Mouse (Mus musculus) stomach, embryonic 15.5 days (tissue): ENCODE data around the gene Atp1b3. TPM values are rescaled to one million over a fixed set of nuclear protein-coding genes. Genes with fewer than 3 reads are reported as not detected.

ENCODE experiments used
- ATAC-seq: fragments of 200-750 bp; cut with Nextera tagmentation; 2 replicates; pipeline ENCODE4 v1.8.0; 2017; ENCODE audit warnings: low read depth, moderate number of reproducible peaks, moderate TSS enrichment; ENCODE audit not compliant: insufficient read depth, low FRiP score
- H3K27ac ChIP-seq: fragments of 300-500 bp; sonication (generic); 2 replicates; pipeline ENCODE4 v1.5.1; 2015; ENCODE audit warnings: mild to moderate bottlenecking, inconsistent platforms
- H3K27me3 ChIP-seq: fragments of 300-500 bp; sonication (generic); replicated peaks from 2 replicates; pipeline ENCODE4 v1.6.1; 2015; ENCODE audit warnings: inconsistent platforms
- H3K36me3 ChIP-seq: fragments of 300-500 bp; sonication (generic); 2 replicates; pipeline ENCODE4 v1.6.1; 2015; ENCODE audit warnings: inconsistent platforms
- H3K4me1 ChIP-seq: fragments of 300-500 bp; sonication (generic); 2 replicates; pipeline ENCODE4 v1.6.1; 2015; ENCODE audit warnings: inconsistent platforms
- H3K4me2 ChIP-seq: fragments of 300-500 bp; sonication (generic); 2 replicates; pipeline ENCODE4 v1.6.1; 2015; ENCODE audit warnings: mild to moderate bottlenecking, inconsistent platforms
- H3K4me3 ChIP-seq: fragments of 300-500 bp; sonication (generic); replicated peaks from 2 replicates; pipeline ENCODE4 v1.5.1; 2015; ENCODE audit warnings: inconsistent platforms
- H3K9ac ChIP-seq: fragments of 300-500 bp; sonication (generic); 2 replicates; pipeline ENCODE4 v1.6.1; 2015; ENCODE audit warnings: inconsistent platforms
- H3K9me3 ChIP-seq: fragments of 300-500 bp; sonication (generic); 2 replicates; pipeline ENCODE4 v1.6.1; 2016; ENCODE audit warnings: inconsistent platforms
- WGBS: fragments of 180-500 bp; shearing (Covaris S2); methylation state at CpG from one replicate; pipeline ENCODE4 v1.1.7; 2015; 5-methylcytosine and 5-hydroxymethylcytosine counted together
- polyA plus RNA-seq: library from polyadenylated mRNA; unstranded; fragments of >200 nt; fragmentation: Nextera tagmentation; extraction: Ambion mirVana; gene quantifications from 2 replicates; pipeline ENCODE4 v1.2.1, GENCODE M21; 2015

The Atp1b3 gene
- polyA plus RNA-seq, 1 experiment from 2014 or later: 164 TPM

GRCm38 (mm10) chr9:96383714-96384487 lies 19.7 kb upstream of the Atp1b3 start:
- Histone ChIP-seq H3K4me3 (no peak overlapping the region), H3K27me3 (no peaks in the 10 kb centered on the region), H3K27ac (no peak overlapping the region), H3K4me2 (no peak overlapping the region), H3K36me3 (no peaks in the 10 kb centered on the region), H3K9me3 (no peaks in the 10 kb centered on the region), H3K4me1 (no peaks in the 10 kb centered on the region), H3K9ac (no peak overlapping the region)
- ATAC-seq: no peak
- 34% methylated on average over 18 of the region's 18 CpGs for WGBS

DNA sequence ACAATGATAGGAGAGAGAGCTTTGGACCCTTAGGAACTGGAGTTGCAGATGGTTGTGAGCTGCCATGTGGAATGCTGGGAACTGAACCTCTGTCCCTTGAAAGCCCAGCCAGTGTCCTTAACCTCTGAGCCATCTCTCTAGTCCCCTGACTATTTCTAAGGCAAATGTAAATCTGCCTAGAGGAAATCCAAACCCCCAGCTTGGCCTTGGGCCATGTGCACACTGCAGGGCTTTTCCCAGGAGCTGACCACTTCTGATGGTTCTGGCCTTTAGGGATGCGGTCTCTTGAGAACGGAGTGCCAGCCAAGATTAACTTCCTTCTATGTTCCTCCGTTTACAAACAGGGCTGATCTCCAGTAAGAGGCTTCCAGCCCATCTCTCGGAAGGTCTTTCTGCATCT lies 18.5 kb upstream of the Atp1b3 start:
- no peaks in the 10 kb centered on the region for H3K4me1 ChIP-seq

GRCm38 (mm10) chr9:96381393-96381792 lies 17.2 kb upstream of the Atp1b3 start:
- Histone ChIP-seq H3K4me3 (no peak overlapping the region), H3K9me3 (no peaks in the 10 kb centered on the region), H3K27me3 (no peaks in the 10 kb centered on the region), H3K4me2 (no peak overlapping the region), H3K9ac (no peak overlapping the region), H3K4me1 (no peaks in the 10 kb centered on the region), H3K27ac (peak overlapping the region; percentile 74), H3K36me3 (no peaks in the 10 kb centered on the region)
- 54% methylated on average over 13 of the region's 13 CpGs for WGBS
- ATAC-seq: peak; percentile 66; the same call in 1 of the 2 replicates

More for the DNA sequence above, 18.5 kb upstream of the Atp1b3 start:
- H3K9ac ChIP-seq: no peak overlapping the region
- 65% methylated on average over 4 of the region's 4 CpGs for WGBS
- H3K27me3 ChIP-seq: no peaks in the 10 kb centered on the region
- H3K27ac ChIP-seq: no peak overlapping the region
- no peaks in the 10 kb centered on the region for H3K9me3 ChIP-seq
- no peaks in the 10 kb centered on the region for H3K36me3 ChIP-seq
- no peak for ATAC-seq
- H3K4me3 ChIP-seq: no peak overlapping the region
- H3K4me2 ChIP-seq: no peak overlapping the region

DNA sequence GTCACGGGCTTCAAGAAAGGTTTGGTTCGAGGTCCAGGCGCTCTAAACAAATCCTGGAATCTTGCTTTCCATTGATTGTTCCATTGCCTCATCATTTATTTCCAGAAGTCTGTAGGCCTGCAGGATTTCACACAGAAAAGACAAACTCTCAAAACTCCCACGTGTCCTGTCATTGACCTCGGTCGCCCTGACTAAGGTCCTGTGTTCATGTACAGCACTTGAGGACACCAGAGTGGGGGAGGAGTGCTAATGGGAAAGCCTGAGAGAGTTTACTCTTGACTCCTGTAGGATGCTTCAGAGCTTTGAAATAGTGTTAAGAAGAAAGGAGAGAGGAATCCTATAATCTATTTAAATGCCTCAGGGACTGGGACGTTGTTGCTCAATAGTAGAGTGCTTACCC lies 15.3 kb upstream of the Atp1b3 start:
- Histone ChIP-seq H3K4me2 (no peak overlapping the region), H3K27me3 (no peaks in the 10 kb centered on the region), H3K27ac (no peak overlapping the region), H3K9ac (no peak overlapping the region), H3K4me1 (no peaks in the 10 kb centered on the region), H3K4me3 (no peak overlapping the region), H3K9me3 (no peaks in the 10 kb centered on the region), H3K36me3 (no peaks in the 10 kb centered on the region)
- no peak for ATAC-seq
- 55% methylated on average over 7 of the region's 7 CpGs for WGBS

- no peak overlapping the region for H3K27ac ChIP-seq
- H3K4me2 ChIP-seq: no peak overlapping the region
- no peaks in the 10 kb centered on the region for H3K36me3 ChIP-seq
- no peak for ATAC-seq
- no peaks in the 10 kb centered on the region for H3K4me1 ChIP-seq
- WGBS: 53% methylated on average over 5 of the region's 5 CpGs
- no peaks in the 10 kb centered on the region for H3K27me3 ChIP-seq
- H3K9me3 ChIP-seq: no peaks in the 10 kb centered on the region
- no peak overlapping the region for H3K4me3 ChIP-seq
- H3K9ac ChIP-seq: no peak overlapping the region
Measured at GRCm38 (mm10) chr9:96378747-96379146, 14.5 kb upstream of the Atp1b3 start.

- no peak for ATAC-seq
- WGBS: 100% methylated on average over 1 of the region's 1 CpGs
- no peak overlapping the region for H3K4me2 ChIP-seq
- no peaks in the 10 kb centered on the region for H3K36me3 ChIP-seq
- no peak overlapping the region for H3K9ac ChIP-seq
- no peaks in the 10 kb centered on the region for H3K9me3 ChIP-seq
- H3K27ac ChIP-seq: no peak overlapping the region
- no peaks in the 10 kb centered on the region for H3K27me3 ChIP-seq
- no peak overlapping the region for H3K4me3 ChIP-seq
- H3K4me1 ChIP-seq: no peaks in the 10 kb centered on the region
Measured at GRCm38 (mm10) chr9:96377096-96377495, 12.9 kb upstream of the Atp1b3 start.

DNA sequence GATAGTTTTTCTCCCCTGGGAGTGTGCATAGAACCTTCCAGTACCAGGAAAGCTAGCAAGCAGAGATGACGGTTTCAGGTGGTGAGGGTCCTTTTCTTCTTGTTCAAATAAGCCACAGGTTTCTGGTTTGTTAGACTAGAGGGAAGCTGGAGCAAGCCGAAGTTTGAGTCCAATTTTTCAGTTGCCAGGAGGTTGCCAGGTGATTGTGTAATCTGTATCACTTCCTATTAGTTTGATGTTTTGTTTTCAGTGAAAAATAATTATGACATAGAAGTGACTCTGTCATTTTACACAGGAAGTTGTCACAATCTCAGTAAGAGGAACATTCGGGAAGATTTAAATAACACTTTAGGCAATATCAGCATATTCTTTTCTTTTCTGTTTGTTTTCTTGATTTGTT lies 11.6 kb upstream of the Atp1b3 start:
- no peak overlapping the region for H3K9ac ChIP-seq
- no peaks in the 10 kb centered on the region for H3K9me3 ChIP-seq
- H3K27me3 ChIP-seq: no peaks in the 10 kb centered on the region
- no peaks in the 10 kb centered on the region for H3K4me1 ChIP-seq
- ATAC-seq: no peak
- no peak overlapping the region for H3K4me3 ChIP-seq
- 74% methylated on average over 3 of the region's 3 CpGs for WGBS
- no peak overlapping the region for H3K27ac ChIP-seq
- H3K36me3 ChIP-seq: no peaks in the 10 kb centered on the region
- H3K4me2 ChIP-seq: no peak overlapping the region

- Histone ChIP-seq H3K36me3 (no peaks in the 10 kb centered on the region), H3K4me3 (no peak overlapping the region), H3K4me1 (no peaks in the 10 kb centered on the region), H3K4me2 (no peak overlapping the region), H3K27me3 (no peaks in the 10 kb centered on the region), H3K27ac (0 out of 2 replicates have a peak overlapping the region, but pooled peaks have one; percentile 35), H3K9me3 (no peaks in the 10 kb centered on the region), H3K9ac (no peak overlapping the region)
- WGBS: 51% methylated on average over 5 of the region's 5 CpGs
- no peak for ATAC-seq
Measured at GRCm38 (mm10) chr9:96371075-96371474, 6.8 kb upstream of the Atp1b3 start.

GRCm38 (mm10) chr9:96369654-96370384 lies 5.6 kb upstream of the Atp1b3 start:
- no peaks in the 10 kb centered on the region for H3K27me3 ChIP-seq
- H3K27ac ChIP-seq: no peak overlapping the region
- no peak overlapping the region for H3K9ac ChIP-seq
- H3K9me3 ChIP-seq: no peaks in the 10 kb centered on the region
- H3K4me1 ChIP-seq: 0 out of 2 replicates have a peak, but pooled peaks cover 3% of the 10 kb centered on the region
- no peak overlapping the region for H3K4me3 ChIP-seq
- no peaks in the 10 kb centered on the region for H3K36me3 ChIP-seq
- WGBS: 48% methylated on average over 5 of the region's 5 CpGs
- H3K4me2 ChIP-seq: no peak overlapping the region
- ATAC-seq: no peak

DNA sequence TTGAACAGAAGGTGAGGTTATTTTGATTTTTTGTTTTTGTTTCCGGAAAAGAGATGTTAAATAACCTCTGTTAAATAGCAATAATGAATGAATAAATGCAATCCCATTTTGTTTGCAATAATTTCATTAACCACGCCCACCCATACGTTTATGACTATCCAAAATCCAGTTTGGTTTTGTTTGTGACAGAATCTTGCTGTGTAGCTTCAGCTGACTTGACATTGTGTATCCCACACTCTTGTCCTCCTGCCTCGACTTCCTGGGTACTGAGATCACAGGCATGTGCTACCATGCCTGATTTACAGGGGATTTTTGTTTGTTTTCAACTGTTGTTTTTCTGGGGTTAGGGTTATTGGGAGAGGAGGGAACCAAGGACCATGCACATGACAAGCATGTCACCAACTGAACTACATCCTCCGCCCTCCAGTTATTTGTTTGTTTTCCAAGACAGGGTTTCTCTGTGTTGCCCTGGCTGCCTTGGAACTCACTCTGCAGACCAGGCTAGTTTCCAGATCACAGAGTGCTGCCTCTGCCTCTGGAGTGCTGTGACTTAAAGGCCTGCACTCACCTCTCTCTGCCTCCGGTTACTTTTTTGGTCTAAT lies 1.1 kb upstream of the Atp1b3 start:
- 56% methylated on average over 6 of the region's 6 CpGs for WGBS
- Histone ChIP-seq H3K27ac (no peak overlapping the region), H3K9me3 (no peaks in the 10 kb centered on the region), H3K4me3 (no peak overlapping the region), H3K4me1 (peaks cover 13% of the 10 kb centered on the region), H3K36me3 (no peaks in the 10 kb centered on the region), H3K4me2 (no peak overlapping the region), H3K27me3 (no peaks in the 10 kb centered on the region), H3K9ac (no peak overlapping the region)
- no peak for ATAC-seq

DNA sequence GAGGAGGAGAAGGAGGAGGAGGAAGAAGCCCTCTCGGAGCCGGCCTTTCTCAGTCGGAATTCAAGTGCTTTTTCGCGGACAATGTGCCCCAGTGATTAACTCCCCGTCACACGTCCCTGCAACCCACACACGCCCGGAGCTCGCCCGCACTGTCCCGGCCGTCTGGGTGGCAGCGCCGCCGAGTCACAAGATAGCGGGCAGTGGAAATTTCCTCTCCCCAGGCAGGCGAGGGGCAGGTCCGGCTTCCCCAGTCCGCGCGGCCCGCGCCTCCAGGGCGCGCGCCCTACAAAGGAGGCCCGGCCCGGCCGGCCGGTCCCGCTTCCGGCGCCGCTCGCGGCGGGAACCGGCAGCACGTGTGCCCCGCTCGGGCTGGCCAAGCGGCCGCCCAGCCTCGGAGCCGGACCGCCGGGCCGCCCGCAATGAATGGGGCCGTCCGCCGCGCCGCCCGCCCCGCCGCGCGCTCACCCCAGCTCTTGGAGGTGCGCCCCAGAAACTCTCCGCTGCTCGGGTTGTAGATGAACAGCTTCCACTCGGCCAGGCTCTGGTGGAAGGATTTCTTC lies 581 bp downstream of the Atp1b3 start:
- H3K4me1 ChIP-seq: peaks cover 13% of the 10 kb centered on the region
- no peaks in the 10 kb centered on the region for H3K27me3 ChIP-seq
- H3K36me3 ChIP-seq: no peaks in the 10 kb centered on the region
- H3K27ac ChIP-seq: peak overlapping the region; percentile 96
- H3K4me2 ChIP-seq: peak overlapping the region; percentile 80
- peak overlapping the region; percentile 69 for H3K9ac ChIP-seq
- H3K4me3 ChIP-seq: peak overlapping the region; percentile 90
- no peaks in the 10 kb centered on the region for H3K9me3 ChIP-seq
- under 1% methylated on average over 63 of the region's 64 CpGs for WGBS
- ATAC-seq: peak; percentile 64

DNA sequence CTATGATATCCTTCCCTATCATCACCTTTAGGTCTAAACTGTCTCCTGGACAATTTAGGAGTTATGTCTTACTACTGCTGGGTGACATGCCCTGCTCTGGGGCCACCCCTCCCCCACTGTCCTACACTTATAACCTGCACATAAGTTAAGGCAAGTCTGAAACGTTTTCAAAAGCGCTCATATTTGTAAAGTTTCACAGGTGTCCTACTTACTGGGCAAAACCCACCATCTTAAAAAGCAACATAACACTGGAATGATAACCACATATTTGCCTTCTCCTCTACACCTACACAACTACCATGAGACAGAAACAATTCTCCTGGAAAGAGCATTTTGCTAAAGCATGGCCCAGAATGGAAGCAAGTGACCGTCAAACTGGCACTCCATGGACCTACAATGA lies 4.2 kb downstream of the Atp1b3 start:
- H3K9ac ChIP-seq: no peak overlapping the region
- no peaks in the 10 kb centered on the region for H3K9me3 ChIP-seq
- H3K27ac ChIP-seq: no peak overlapping the region
- H3K4me3 ChIP-seq: no peak overlapping the region
- H3K4me1 ChIP-seq: peaks cover 10% of the 10 kb centered on the region
- no peak overlapping the region for H3K4me2 ChIP-seq
- H3K27me3 ChIP-seq: no peaks in the 10 kb centered on the region
- no peaks in the 10 kb centered on the region for H3K36me3 ChIP-seq
- WGBS: 87% methylated on average over 3 of the region's 3 CpGs
- ATAC-seq: no peak
